Mouse (Mus musculus) midbrain, embryonic 11.5 days (tissue): Measurements from ENCODE around the gene Shtn1. TPM values are rescaled to one million over a fixed set of nuclear protein-coding genes. Genes with fewer than 3 reads are reported as not detected.

Experiments used
- ATAC-seq: fragments of 200-750 bp; cut with Nextera tagmentation; 2 replicates; pipeline ENCODE4 v1.8.0; 2017; ENCODE audit warnings: moderate TSS enrichment, moderate library complexity; ENCODE audit not compliant: low FRiP score
- DNase-seq: peaks from one replicate; pipeline ENCODE4 v3.0.0; 2015; ENCODE audit warnings: low spot score; ENCODE audit errors: missing footprints
- H3K27ac ChIP-seq: fragments of 300-500 bp; sonication (generic); 2 replicates; pipeline ENCODE4 v1.5.1; 2014; ENCODE audit warnings: low read depth, low read length
- H3K27me3 ChIP-seq: fragments of 300-500 bp; sonication (generic); 2 replicates; pipeline ENCODE4 v1.6.1; 2014; ENCODE audit warnings: mild to moderate bottlenecking, low read length, moderate library complexity, mixed read lengths; ENCODE audit not compliant: control insufficient read depth, insufficient read depth
- H3K36me3 ChIP-seq: fragments of 300-500 bp; sonication (generic); 2 replicates; pipeline ENCODE4 v1.6.1; 2014; ENCODE audit warnings: mild to moderate bottlenecking, low read length, moderate library complexity, mixed read lengths; ENCODE audit not compliant: control insufficient read depth, insufficient read depth
- H3K4me1 ChIP-seq: fragments of 300-500 bp; sonication (generic); 2 replicates; pipeline ENCODE4 v1.6.1; 2014; ENCODE audit warnings: low read length; ENCODE audit not compliant: control insufficient read depth, insufficient read depth
- H3K4me2 ChIP-seq: fragments of 300-500 bp; sonication (generic); 2 replicates; pipeline ENCODE4 v1.6.1; 2014; ENCODE audit warnings: mild to moderate bottlenecking, moderate library complexity
- H3K4me3 ChIP-seq: fragments of 300-500 bp; sonication (generic); 2 replicates; pipeline ENCODE4 v1.5.1; 2014; ENCODE audit warnings: low read depth, low read length
- H3K9ac ChIP-seq: fragments of 300-500 bp; sonication (generic); 2 replicates; pipeline ENCODE4 v1.6.1; 2014; ENCODE audit warnings: low read length
- H3K9me3 ChIP-seq: fragments of 300-500 bp; sonication (generic); 2 replicates; pipeline ENCODE4 v1.6.1; 2016; ENCODE audit warnings: low read length; ENCODE audit not compliant: control insufficient read depth
- WGBS: fragments of 180-500 bp; shearing (Covaris S2); extraction: QIAGEN DNeasy Blood & Tissue Kit; methylation state at CpG from one replicate; pipeline ENCODE4 v1.1.7; 2014; 5-methylcytosine and 5-hydroxymethylcytosine counted together
- polyA plus RNA-seq: library from polyadenylated mRNA; unstranded; fragments of >200 nt; fragmentation: Nextera tagmentation; extraction: Ambion mirVana; gene quantifications from 2 replicates; pipeline ENCODE4 v1.2.1, GENCODE M21; 2014

Gene Shtn1
- polyA plus RNA-seq, 1 experiment from 2014 or later: 1.4 TPM

DNA sequence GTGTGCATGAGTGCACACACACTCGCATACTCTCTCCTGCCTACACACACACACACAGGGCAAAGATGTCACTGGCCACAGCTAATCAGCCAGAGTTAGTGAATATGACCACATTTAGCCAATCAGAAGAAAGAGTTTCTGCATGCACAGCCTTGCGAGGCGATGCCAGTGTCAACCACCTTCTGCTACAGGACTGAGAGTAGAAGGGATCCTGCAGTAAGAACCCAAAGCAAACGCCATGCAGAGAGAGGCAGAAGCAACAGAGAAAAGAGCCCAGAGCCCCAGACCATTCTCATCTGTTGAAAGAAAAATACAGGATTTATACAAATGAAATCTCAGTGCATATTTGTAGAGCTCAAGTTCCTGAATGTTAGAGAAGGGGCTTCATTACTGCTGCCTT lies 37.1 kb downstream of the Shtn1 start:
- Histone ChIP-seq H3K4me2 (no peak overlapping the region), H3K4me3 (no peak overlapping the region), H3K9ac (no peak overlapping the region), H3K27me3 (no peaks in the 10 kb centered on the region), H3K36me3 (no peaks in the 10 kb centered on the region), H3K4me1 (no peaks in the 10 kb centered on the region), H3K27ac (no peak overlapping the region), H3K9me3 (no peaks in the 10 kb centered on the region)
- 83% methylated on average over 4 of the region's 4 CpGs for WGBS
- peak; percentile 59 for DNase-seq
- ATAC-seq: no peak

DNA sequence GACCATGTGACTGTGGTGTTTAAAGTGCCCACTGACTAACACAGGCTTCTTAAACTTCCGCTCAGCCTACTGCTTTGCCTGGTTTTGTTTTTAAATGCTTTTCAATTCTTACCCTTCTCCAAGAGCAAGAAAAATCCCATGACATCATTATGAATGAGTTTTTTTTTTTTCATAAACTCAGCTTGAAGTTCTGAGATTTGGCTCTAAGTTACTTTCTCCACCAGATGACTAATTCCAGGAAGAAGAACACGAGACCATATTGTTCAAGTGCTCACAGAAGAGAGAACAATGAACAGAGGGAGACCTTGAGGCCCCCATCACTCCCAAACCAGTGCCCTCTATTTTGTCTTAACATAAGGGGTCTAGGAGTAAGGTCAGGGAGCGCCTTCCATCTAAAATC lies 39.1 kb downstream of the Shtn1 start:
- no peak for DNase-seq
- H3K4me1 ChIP-seq: no peaks in the 10 kb centered on the region
- no peak overlapping the region for H3K9ac ChIP-seq
- H3K9me3 ChIP-seq: no peaks in the 10 kb centered on the region
- H3K36me3 ChIP-seq: no peaks in the 10 kb centered on the region
- no peaks in the 10 kb centered on the region for H3K27me3 ChIP-seq
- no peak overlapping the region for H3K4me3 ChIP-seq
- H3K27ac ChIP-seq: no peak overlapping the region
- no peak for ATAC-seq
- no peak overlapping the region for H3K4me2 ChIP-seq
- 65% methylated on average over 3 of the region's 3 CpGs for WGBS

DNA sequence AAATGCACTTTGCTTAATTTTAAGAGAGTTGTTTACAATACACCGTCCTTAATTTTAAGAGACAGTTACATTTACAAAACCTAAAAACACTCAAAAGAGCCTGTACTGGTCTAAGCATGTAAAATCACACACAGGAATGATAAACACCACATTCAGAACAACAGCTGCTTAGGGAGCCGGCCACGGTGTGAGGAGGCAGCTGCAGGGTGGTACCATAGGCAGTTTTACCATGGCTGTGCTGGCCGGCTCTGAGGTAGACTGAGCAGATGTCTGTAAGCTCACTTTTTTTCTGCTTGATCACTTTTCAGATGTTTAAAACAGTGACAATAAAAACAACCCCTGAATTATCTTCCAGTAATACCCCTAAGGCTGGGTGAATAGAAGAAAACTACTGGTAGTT lies 42.7 kb downstream of the Shtn1 start:
- H3K36me3 ChIP-seq: no peaks in the 10 kb centered on the region
- H3K9me3 ChIP-seq: no peaks in the 10 kb centered on the region
- WGBS: 81% methylated on average over 4 of the region's 4 CpGs

DNA sequence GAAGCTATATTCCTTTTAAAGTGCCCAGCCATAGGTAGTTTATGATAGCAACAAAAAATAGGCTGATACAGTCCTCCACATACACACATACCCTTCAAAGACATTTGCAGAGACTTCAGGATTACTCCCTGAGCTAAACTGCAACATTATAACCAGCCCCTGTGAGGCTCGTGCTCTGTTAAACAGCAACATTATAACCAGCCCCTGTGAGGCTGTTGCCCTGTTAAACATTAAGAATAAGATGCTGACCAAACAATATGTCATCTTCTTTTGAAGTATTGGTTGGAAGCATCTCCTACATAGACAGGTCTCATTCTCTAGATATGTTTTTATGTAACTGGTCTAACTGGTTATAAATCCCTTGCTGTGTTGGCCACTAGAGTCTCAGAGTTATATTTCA lies 45.7 kb downstream of the Shtn1 start:
- H3K9ac ChIP-seq: no peak overlapping the region
- H3K4me1 ChIP-seq: no peaks in the 10 kb centered on the region
- no peak overlapping the region for H3K4me3 ChIP-seq
- no peak for DNase-seq
- 80% methylated on average over 1 of the region's 1 CpGs for WGBS
- H3K27ac ChIP-seq: no peak overlapping the region
- no peak for ATAC-seq
- no peak overlapping the region for H3K4me2 ChIP-seq
- H3K9me3 ChIP-seq: no peaks in the 10 kb centered on the region
- no peaks in the 10 kb centered on the region for H3K27me3 ChIP-seq
- H3K36me3 ChIP-seq: no peaks in the 10 kb centered on the region

More for the DNA sequence above, 42.7 kb downstream of the Shtn1 start:
- Histone ChIP-seq H3K9ac (no peak overlapping the region), H3K27ac (no peak overlapping the region), H3K4me3 (no peak overlapping the region), H3K4me2 (no peak overlapping the region), H3K27me3 (no peaks in the 10 kb centered on the region), H3K4me1 (no peaks in the 10 kb centered on the region)
- DNase-seq: peak; percentile 19
- no peak for ATAC-seq

DNA sequence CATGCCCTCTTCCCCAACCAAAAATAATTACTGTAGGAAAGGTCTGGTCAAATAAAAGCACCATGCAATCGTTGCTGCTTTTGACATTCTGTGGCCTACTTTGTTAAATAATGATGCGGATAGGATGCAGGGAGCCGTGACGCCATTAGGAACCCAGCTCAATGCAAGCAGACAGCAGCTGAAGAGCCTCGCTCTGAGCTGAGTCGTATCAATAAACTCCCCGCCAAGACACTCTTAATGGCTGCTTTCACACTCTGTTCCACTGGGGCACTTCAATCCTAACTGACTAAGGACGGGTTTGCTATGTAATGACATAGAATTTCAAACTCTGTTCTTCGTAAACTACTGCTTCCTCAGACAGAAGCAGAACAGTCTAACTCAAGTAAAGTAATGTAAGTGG lies 46.9 kb downstream of the Shtn1 start:
- no peaks in the 10 kb centered on the region for H3K4me1 ChIP-seq
- H3K9me3 ChIP-seq: no peaks in the 10 kb centered on the region
- no peak for ATAC-seq
- H3K4me3 ChIP-seq: no peak overlapping the region
- 73% methylated on average over 9 of the region's 9 CpGs for WGBS
- H3K27me3 ChIP-seq: no peaks in the 10 kb centered on the region
- no peaks in the 10 kb centered on the region for H3K36me3 ChIP-seq
- H3K9ac ChIP-seq: no peak overlapping the region
- no peak overlapping the region for H3K4me2 ChIP-seq
- H3K27ac ChIP-seq: no peak overlapping the region
- DNase-seq: no peak

DNA sequence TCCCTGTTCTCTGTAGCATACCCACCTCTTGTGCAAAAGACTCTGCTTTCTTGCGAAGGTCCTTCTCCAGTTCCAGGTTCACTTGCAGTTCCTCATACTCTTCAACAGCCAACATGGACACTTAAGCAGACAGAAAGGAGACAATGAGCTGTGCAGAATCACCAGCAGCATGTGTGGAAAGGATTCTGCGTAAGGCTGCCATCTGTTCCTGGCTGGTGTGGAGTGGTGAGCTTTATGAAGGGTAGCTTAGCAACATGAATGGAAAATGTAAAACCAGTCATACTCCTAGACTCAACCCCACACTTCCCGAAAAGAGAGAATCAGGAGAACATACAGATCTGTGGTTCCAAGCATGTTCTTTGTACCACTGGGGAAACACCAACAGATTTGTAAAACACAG lies 47.8 kb downstream of the Shtn1 start:
- H3K4me1 ChIP-seq: no peaks in the 10 kb centered on the region
- H3K4me2 ChIP-seq: no peak overlapping the region
- H3K9ac ChIP-seq: no peak overlapping the region
- H3K27ac ChIP-seq: no peak overlapping the region
- DNase-seq (no peak), ATAC-seq (no peak)
- no peak overlapping the region for H3K4me3 ChIP-seq
- no peaks in the 10 kb centered on the region for H3K9me3 ChIP-seq
- no peaks in the 10 kb centered on the region for H3K27me3 ChIP-seq
- WGBS: 86% methylated on average over 3 of the region's 3 CpGs
- H3K36me3 ChIP-seq: no peaks in the 10 kb centered on the region

DNA sequence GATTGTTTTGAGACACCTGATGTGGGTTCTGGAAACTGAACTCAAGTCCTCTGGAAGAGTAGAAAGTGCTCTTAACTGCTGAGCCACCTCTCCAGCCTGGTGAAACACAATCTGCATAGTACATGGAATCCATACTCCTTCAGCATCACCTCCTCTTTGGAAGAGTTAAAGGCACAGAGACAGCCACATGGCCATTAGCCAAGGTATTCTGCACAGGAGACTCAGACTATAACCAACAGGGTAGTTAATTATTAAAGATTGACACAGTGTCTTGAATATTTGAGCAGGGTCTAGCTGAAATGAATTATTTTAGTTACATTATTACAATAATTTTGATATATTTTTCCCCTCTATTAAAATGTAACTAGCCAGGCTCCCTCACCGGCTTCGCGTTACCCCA lies 52.0 kb downstream of the Shtn1 start:
- Histone ChIP-seq H3K27ac (no peak overlapping the region), H3K4me3 (no peak overlapping the region), H3K9ac (no peak overlapping the region), H3K4me1 (no peaks in the 10 kb centered on the region), H3K9me3 (no peaks in the 10 kb centered on the region), H3K36me3 (no peaks in the 10 kb centered on the region), H3K27me3 (no peaks in the 10 kb centered on the region), H3K4me2 (no peak overlapping the region)
- DNase-seq (no peak), ATAC-seq (no peak)
- 93% methylated on average over 3 of the region's 3 CpGs for WGBS

DNA sequence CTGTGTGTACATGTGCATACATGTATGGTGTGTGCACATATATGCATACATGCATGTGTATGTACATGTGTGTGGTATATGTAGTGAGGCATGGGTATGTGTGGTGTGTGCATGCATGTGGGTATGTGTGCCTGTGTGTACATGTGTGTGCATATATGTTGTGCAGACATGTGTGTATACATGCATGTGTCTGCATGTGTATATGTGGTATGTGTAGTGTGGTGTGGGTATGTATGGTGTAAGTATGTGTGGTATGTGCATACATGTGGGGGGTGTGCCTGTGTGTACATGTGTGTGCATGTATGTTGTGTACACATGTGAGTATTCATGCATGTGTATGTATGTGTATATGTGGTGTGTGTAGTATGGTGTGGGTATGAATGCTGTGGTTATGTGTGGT lies 54.3 kb downstream of the Shtn1 start:
- H3K27ac ChIP-seq: no peak overlapping the region
- ATAC-seq (no peak), DNase-seq (no peak)
- no peak overlapping the region for H3K9ac ChIP-seq
- H3K4me1 ChIP-seq: no peaks in the 10 kb centered on the region
- no peaks in the 10 kb centered on the region for H3K36me3 ChIP-seq
- no peaks in the 10 kb centered on the region for H3K27me3 ChIP-seq
- H3K4me2 ChIP-seq: no peak overlapping the region
- no peaks in the 10 kb centered on the region for H3K9me3 ChIP-seq
- no peak overlapping the region for H3K4me3 ChIP-seq

DNA sequence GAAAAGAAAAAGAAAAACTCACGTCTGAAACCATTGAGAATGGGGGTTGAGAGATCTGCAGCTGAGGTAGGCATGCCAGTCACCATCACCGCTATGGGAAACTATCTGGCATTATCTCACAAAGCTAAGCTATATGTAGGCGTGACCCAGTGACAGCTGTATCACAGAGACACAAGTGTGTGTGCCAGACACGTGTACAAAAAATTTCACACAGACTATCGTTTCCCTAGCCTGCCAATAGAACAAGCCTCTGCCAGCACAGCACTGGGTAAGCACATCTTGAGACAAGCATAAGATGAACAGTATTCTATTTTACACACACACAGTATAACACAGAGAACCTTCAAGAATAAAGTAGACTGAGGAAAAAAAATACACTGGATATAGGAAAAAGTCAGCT lies 65.1 kb downstream of the Shtn1 start:
- 74% methylated on average over 5 of the region's 5 CpGs for WGBS
- no peak overlapping the region for H3K27ac ChIP-seq
- no peak overlapping the region for H3K4me2 ChIP-seq

More for the DNA sequence above, 65.1 kb downstream of the Shtn1 start:
- no peak for ATAC-seq
- H3K36me3 ChIP-seq: no peaks in the 10 kb centered on the region
- H3K27me3 ChIP-seq: no peaks in the 10 kb centered on the region
- DNase-seq: no peak
- no peak overlapping the region for H3K9ac ChIP-seq
- no peaks in the 10 kb centered on the region for H3K4me1 ChIP-seq
- H3K4me3 ChIP-seq: no peak overlapping the region
- H3K9me3 ChIP-seq: no peaks in the 10 kb centered on the region
